9 mouse cellular contexts compared by ENCODE assay signal in the genomic region with DNA sequence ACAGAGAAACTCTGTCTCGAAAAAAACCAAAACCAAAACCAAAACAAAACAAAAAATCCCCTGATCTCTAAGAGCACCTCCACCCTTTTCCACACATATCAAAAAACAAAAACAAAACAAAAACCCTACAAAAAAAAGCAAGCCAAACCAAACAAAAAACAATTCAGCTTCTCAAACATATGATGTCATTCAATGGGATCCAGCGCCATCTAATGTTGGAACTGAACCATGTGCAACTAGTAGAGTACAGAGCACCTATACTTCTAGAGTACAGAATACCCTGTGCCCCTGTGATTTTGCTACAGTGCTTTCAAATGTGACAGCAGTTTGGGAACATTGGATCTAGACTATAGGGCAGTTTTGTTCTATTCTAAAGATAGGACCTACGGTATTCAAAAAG. TPM values are rescaled to one million over a fixed set of nuclear protein-coding genes. Genes with fewer than 3 reads are reported as not detected.
DNase-seq lines count a peak whose midpoint lies in the region; ATAC-seq and TF ChIP-seq lines count a peak whose summit lies in the region.
"Had no signal": no experiment of that assay in that cellular context is flagged by ENCODE, and none has a peak within 500 bp of the region (broad histone marks: within the 10 kb centered on the region; RNA-seq: fewer than 3 reads in every experiment).

No protein-coding gene starts in this region.

- H3K79me2 ChIP-seq in CH12.LX (replicated peaks; ENCODE audit: control insufficient read depth, extremely low read depth, insufficient read depth, poor library complexity, severe bottlenecking): peaks cover 79% of the 10 kb centered on the region

- WGBS in intestine, embryonic 15.5 days: 52% methylated on average over 3 of the region's 3 CpGs
- WGBS in midbrain, embryonic 11.5 days: 64% methylated on average over 3 of the region's 3 CpGs

- intact Hi-C loops in gastrocnemius, adult 2 months (cut with DNase I): loop anchor here (1.0 to 5.0 kb wide), 2 partner anchors 72 to 123 kb away; a partner anchor contains a TSS
- intact Hi-C loops in left cerebral cortex, postnatal 4 days (cut with DNase I): loop anchor here (5.0 kb wide), 1 partner anchor 72 kb away; a partner anchor contains a TSS

- TF ChIP-seq RAD21 in CH12.LX (IDR thresholded peaks at IDR 0.05; ENCODE audit: low read depth, low read length): peak; percentile 61

- TF ChIP-seq CTCF in gastrocnemius, adult 2 months (IDR thresholded peaks at IDR 0.05): peak; percentile 79
- peak; percentile 14 to 86; a peak in 2 of 4 replicates for TF ChIP-seq CTCF in CH12.LX (conservative IDR thresholded peaks at IDR 0.05 in 1 of 2, IDR thresholded peaks at IDR 0.05 in 1 of 2; ENCODE audit: low read depth in 2 of 2, low read length in 2 of 2)

- H3K36me3 ChIP-seq in CH12.LX (replicated peaks in 1 of 2; ENCODE audit: control insufficient read depth in 1 of 2, insufficient read depth in 1 of 2, low read length in 1 of 2): peaks cover 0 to 33% of the 10 kb centered on the region in 2 experiments
- H3K36me3 ChIP-seq in intestine, embryonic 15.5 days: no peaks in the 10 kb centered on the region
- H3K36me3 ChIP-seq in midbrain, embryonic 11.5 days (ENCODE audit: control insufficient read depth, insufficient read depth, low read length): no peaks in the 10 kb centered on the region
- H3K36me3 ChIP-seq: limb, embryonic 15.5 days had no signal

- peak overlapping the region; percentile 41; the same call in 1 of the 2 replicates for H3K27ac ChIP-seq in gastrocnemius, adult 2 months
- H3K27ac ChIP-seq in CH12.LX (ENCODE audit: insufficient read depth, low read depth): no peak overlapping the region
- no peak overlapping the region for H3K27ac ChIP-seq in intestine, embryonic 15.5 days
- no peak overlapping the region for H3K27ac ChIP-seq in midbrain, embryonic 11.5 days (ENCODE audit: low read depth, low read length)
- H3K27ac ChIP-seq: limb, embryonic 15.5 days had no signal

- peaks cover 5 to 54% of the 10 kb centered on the region in 2 experiments for H3K4me1 ChIP-seq in CH12.LX (ENCODE audit: control insufficient read depth in 1 of 2, insufficient read depth in 2 of 2)
- peaks cover 29% of the 10 kb centered on the region for H3K4me1 ChIP-seq in intestine, embryonic 15.5 days (replicated peaks)
- peaks cover 22% of the 10 kb centered on the region for H3K4me1 ChIP-seq in midbrain, embryonic 11.5 days (ENCODE audit: control insufficient read depth, insufficient read depth, low read length)

- peak overlapping the region; percentile 80; the same call in 1 of the 2 replicates for H3K4me2 ChIP-seq in CH12.LX (ENCODE audit: insufficient read depth, low read depth, poor library complexity, severe bottlenecking)
- 0 out of 2 replicates have a peak overlapping the region, but pooled peaks have one; percentile 7 for H3K4me2 ChIP-seq in intestine, embryonic 15.5 days (replicated peaks)
- H3K4me2 ChIP-seq in midbrain, embryonic 11.5 days: 0 out of 2 replicates have a peak overlapping the region, but pooled peaks have one; percentile 1

- dilution Hi-C loops in CH12.LX (cut with MboI; ENCODE audit: extremely low pct_ligation_motif_present, extremely low pct_unique_long_range_greater_than_20kb, low sequenced_read_pairs): no loop called here

- no peak for DNase-seq in gastrocnemius, adult 2 months
- DNase-seq in gastrocnemius, postnatal 25 days: no peak
- peak; percentile 69 for DNase-seq in CH12.LX (ENCODE audit: extremely low read depth)
- peak; percentile 77 for DNase-seq in embryo, embryonic 10.5 days (ENCODE audit: low spot score)
- no peak for DNase-seq in midbrain, embryonic 11.5 days (ENCODE audit: low spot score, missing footprints)
- DNase-seq in testis, postnatal 10 days (ENCODE audit: low spot score): no peak
- no peak for DNase-seq in left cerebral cortex, postnatal 4 days

- no peaks in the 10 kb centered on the region for H3K27me3 ChIP-seq in CH12.LX (replicated peaks)
- H3K27me3 ChIP-seq in intestine, embryonic 15.5 days (replicated peaks): no peaks in the 10 kb centered on the region
- no peaks in the 10 kb centered on the region for H3K27me3 ChIP-seq in midbrain, embryonic 11.5 days (ENCODE audit: control insufficient read depth, insufficient read depth, low read length)
- H3K27me3 ChIP-seq: limb, embryonic 15.5 days had no signal

- ATAC-seq in intestine, embryonic 15.5 days: no peak
- ATAC-seq in midbrain, embryonic 11.5 days (ENCODE audit: low FRiP score): no peak

- H3K9ac ChIP-seq in CH12.LX (ENCODE audit: insufficient read depth, low read depth): peak overlapping the region; percentile 49; the same call in 1 of the 2 replicates
- H3K9ac ChIP-seq in intestine, embryonic 15.5 days: no peak overlapping the region
- H3K9ac ChIP-seq in midbrain, embryonic 11.5 days (ENCODE audit: low read length): no peak overlapping the region
- H3K9ac ChIP-seq: limb, embryonic 15.5 days had no signal

- TF ChIP-seq EP300 in CH12.LX (IDR thresholded peaks at IDR 0.05; ENCODE audit: low read length): no peak

- in situ Hi-C loops in CH12.LX (cut with MboI; ENCODE audit: low pct_ligation_motif_present, low pct_unique_long_range_greater_than_20kb, low sequenced_read_pairs): loop anchor here (5.0 kb wide), 1 partner anchor 38 kb away; no protein-coding TSS in a partner anchor

- H3K9me3 ChIP-seq in CH12.LX (replicated peaks; ENCODE audit: low read length): no peaks in the 10 kb centered on the region
- H3K9me3 ChIP-seq in intestine, embryonic 15.5 days: no peaks in the 10 kb centered on the region
- H3K9me3 ChIP-seq in midbrain, embryonic 11.5 days (ENCODE audit: control insufficient read depth, low read length): no peaks in the 10 kb centered on the region
- H3K9me3 ChIP-seq: limb, embryonic 15.5 days had no signal

- TF ChIP-seq POLR2A in CH12.LX (IDR thresholded peaks at IDR 0.05; ENCODE audit: low read depth, low read length): no peak

- no peak overlapping the region; the same call in 1 of the 2 replicates for H3K4me3 ChIP-seq in gastrocnemius, adult 2 months
- H3K4me3 ChIP-seq in CH12.LX (replicated peaks in 1 of 3; ENCODE audit: low read depth in 2 of 3, low read length in 2 of 3, poor library complexity in 1 of 3): no peak overlapping the region
- H3K4me3 ChIP-seq in intestine, embryonic 15.5 days (replicated peaks): no peak overlapping the region
- H3K4me3 ChIP-seq in midbrain, embryonic 11.5 days (ENCODE audit: low read depth, low read length): no peak overlapping the region

TF ChIP-seq in CH12.LX, 34 proteins besides CTCF, POLR2A, EP300 and RAD21 (continues in another document):
- TF ChIP-seq MXI1 (IDR thresholded peaks at IDR 0.05; ENCODE audit: low read depth, low read length): peak; percentile 75
- peak; percentile 36; the same call in 1 of the 2 replicates for TF ChIP-seq IRF4 (IDR thresholded peaks at IDR 0.05; ENCODE audit: low read depth, low read length)
- no peak for TF ChIP-seq ZMIZ1 (IDR thresholded peaks at IDR 0.05; ENCODE audit: low read depth, low read length)
- TF ChIP-seq POLR2AphosphoS2 (IDR thresholded peaks at IDR 0.05; ENCODE audit: low read depth, low read length): peak; percentile 8; the same call in 1 of the 2 replicates
- TF ChIP-seq MAX (IDR thresholded peaks at IDR 0.05; ENCODE audit: low read length): peak; percentile 84

RNA-seq across cellular contexts. Expression of a gene that starts 3.7 kb away (rescaled TPM):
- 10 to 100 TPM; 26.9 to 35.4 TPM for total RNA-seq in gastrocnemius, adult 2 months (2021)
- total RNA-seq in gastrocnemius, postnatal 25 days (2021): 10 to 100 TPM; 24.7 to 27.5 TPM
- total RNA-seq in CH12.LX (2012; rRNA removed): 44.5 and 45.0 TPM in 2 replicates
- 10.3 and 14.8 TPM in 2 replicates for total RNA-seq in CH12.LX (2014; rRNA removed)
- 137 and 162 TPM in 2 replicates for polyA plus RNA-seq in CH12.LX (2012; ENCODE audit: insufficient read length, low read depth)
- 18.1 and 19.1 TPM in 2 replicates for polyA plus RNA-seq in intestine, embryonic 15.5 days (2015; fragmentation: Nextera tagmentation; extraction: Ambion mirVana)
- polyA plus RNA-seq in midbrain, embryonic 11.5 days (2014; fragmentation: Nextera tagmentation; extraction: Ambion mirVana): 52.4 and 54.1 TPM in 2 replicates
- total RNA-seq in left cerebral cortex, postnatal 4 days (2021): 10 to 100 TPM; 49.6 to 54.6 TPM

RNA-seq across cellular contexts. Expression of a gene that starts 7.1 kb away (rescaled TPM):
- not detected for total RNA-seq in gastrocnemius, adult 2 months (2021)
- total RNA-seq in gastrocnemius, postnatal 25 days (2021): not detected
- total RNA-seq in CH12.LX (2012; rRNA removed): not detected in 2 replicates
- not detected in 2 replicates for total RNA-seq in CH12.LX (2014; rRNA removed)
- not detected in 2 replicates for polyA plus RNA-seq in CH12.LX (2012; ENCODE audit: insufficient read length, low read depth)
- 0.15 and 0.16 TPM in 2 replicates for polyA plus RNA-seq in intestine, embryonic 15.5 days (2015; fragmentation: Nextera tagmentation; extraction: Ambion mirVana)
- polyA plus RNA-seq in midbrain, embryonic 11.5 days (2014; fragmentation: Nextera tagmentation; extraction: Ambion mirVana): not detected in 2 replicates
- total RNA-seq in left cerebral cortex, postnatal 4 days (2021): not detected

RNA-seq across cellular contexts. Expression of a gene that starts 11.0 kb away (rescaled TPM):
- total RNA-seq in gastrocnemius, adult 2 months (2021): 10 to 100 TPM; 29.3 to 35.9 TPM
- total RNA-seq in gastrocnemius, postnatal 25 days (2021): 10 to 100 TPM; 23.0 to 28.1 TPM
- total RNA-seq in CH12.LX (2012; rRNA removed) (3.4 TPM in 2 replicates), CH12.LX (2014; rRNA removed) (0.75 and 0.77 TPM in 2 replicates)
- polyA plus RNA-seq in CH12.LX (2012; ENCODE audit: insufficient read length, low read depth): 2.3 and 3.0 TPM in 2 replicates
- 2.3 and 2.4 TPM in 2 replicates for polyA plus RNA-seq in intestine, embryonic 15.5 days (2015; fragmentation: Nextera tagmentation; extraction: Ambion mirVana)
- 0.90 and 0.91 TPM in 2 replicates for polyA plus RNA-seq in midbrain, embryonic 11.5 days (2014; fragmentation: Nextera tagmentation; extraction: Ambion mirVana)
- 10 to 100 TPM; 47.9 to 52.5 TPM for total RNA-seq in left cerebral cortex, postnatal 4 days (2021)

RNA-seq across cellular contexts. Expression of a gene that starts 41.0 kb away (rescaled TPM):
- total RNA-seq in gastrocnemius, adult 2 months (2021): 10 to 100 TPM; 23.2 to 26.3 TPM
- total RNA-seq in gastrocnemius, postnatal 25 days (2021): 10 to 100 TPM; 36.2 to 53.1 TPM
- total RNA-seq in CH12.LX (2012; rRNA removed) (2.1 and 2.2 TPM in 2 replicates), CH12.LX (2014; rRNA removed) (1.9 TPM in 2 replicates)
- polyA plus RNA-seq in CH12.LX (2012; ENCODE audit: insufficient read length, low read depth): 5.9 and 6.6 TPM in 2 replicates
- polyA plus RNA-seq in intestine, embryonic 15.5 days (2015; fragmentation: Nextera tagmentation; extraction: Ambion mirVana): 3.5 and 4.3 TPM in 2 replicates
- polyA plus RNA-seq in midbrain, embryonic 11.5 days (2014; fragmentation: Nextera tagmentation; extraction: Ambion mirVana): 0.67 and 0.79 TPM in 2 replicates
- 1 to 10 TPM in 1 of 2 experiments, under 1 TPM in 1; 0.48 to 1.5 TPM for total RNA-seq in left cerebral cortex, postnatal 4 days (2021)

RNA-seq across cellular contexts. Expression of a gene that starts 47.0 kb away (rescaled TPM):
- total RNA-seq in gastrocnemius, adult 2 months (2021): 1 to 10 TPM; 3.9 to 4.7 TPM
- total RNA-seq in gastrocnemius, postnatal 25 days (2021): 1 to 10 TPM; 6.3 to 6.7 TPM
- total RNA-seq in CH12.LX (2012; rRNA removed) (0.92 and 0.93 TPM in 2 replicates), CH12.LX (2014; rRNA removed) (1.6 and 1.8 TPM in 2 replicates)
- polyA plus RNA-seq in CH12.LX (2012; ENCODE audit: insufficient read length, low read depth): 3.7 and 3.9 TPM in 2 replicates
- 1.2 and 1.4 TPM in 2 replicates for polyA plus RNA-seq in intestine, embryonic 15.5 days (2015; fragmentation: Nextera tagmentation; extraction: Ambion mirVana)
- 1.3 and 1.5 TPM in 2 replicates for polyA plus RNA-seq in midbrain, embryonic 11.5 days (2014; fragmentation: Nextera tagmentation; extraction: Ambion mirVana)
- 10 to 100 TPM; 25.2 to 29.6 TPM for total RNA-seq in left cerebral cortex, postnatal 4 days (2021)

Comparison
In these comparisons a context has a peak if more than half of its experiments do, and no peak if none do; other contexts are left out.
1. DNase-seq: peak in CH12.LX (single experiment) and embryo, embryonic 10.5 days (single experiment); none in gastrocnemius, adult 2 months (single experiment), gastrocnemius, postnatal 25 days (single experiment), midbrain, embryonic 11.5 days (single experiment), testis, postnatal 10 days (single experiment) and left cerebral cortex, postnatal 4 days (single experiment).
2. H3K4me2 ChIP-seq: peak in every context shown above with its lines; median percentile 80 in CH12.LX; 7 in intestine, embryonic 15.5 days; 1 in midbrain, embryonic 11.5 days.
3. RNA of a gene that starts 11.0 kb away (total RNA-seq): 47.9 to 52.5 TPM in left cerebral cortex, postnatal 4 days, 29.3 to 35.9 TPM in gastrocnemius, adult 2 months and 23.0 to 28.1 TPM in gastrocnemius, postnatal 25 days; 0.75 to 3.4 TPM in CH12.LX; every median in the first group is over 4 times any median in the second.